Mouse (Mus musculus) cerebral cortex, adult 2 months (tissue): Measurements from ENCODE around the gene Spryd4.

Experiments
- WGBS: fragments of 180-500 bp; shearing (Covaris S2); methylation state at CpG from one replicate; pipeline ENCODE4 v1.1.7; 2018; 5-methylcytosine and 5-hydroxymethylcytosine counted together

Gene Spryd4

GRCm38 (mm10) chr10:128225538-128225937, 13.9 kb upstream of the Spryd4 start, which contains the start of gene Mip:
Gene Mip (plus strand): TSS chr10:128225838.
- WGBS = 43% methylated on average over 4 of the region's 4 CpGs

GRCm38 (mm10) chr10:128225064-128225463, 13.5 kb upstream of the Spryd4 start:
- 49% methylated on average over 5 of the region's 5 CpGs for WGBS

GRCm38 (mm10) chr10:128221533-128222286, 10.1 kb upstream of the Spryd4 start:
- 68% methylated on average over 16 of the region's 16 CpGs for WGBS

GRCm38 (mm10) chr10:128218387-128219117, 6.9 kb upstream of the Spryd4 start:
- 96% methylated on average over 18 of the region's 18 CpGs for WGBS

- WGBS = 85% methylated on average over 5 of the region's 5 CpGs
Measured at GRCm38 (mm10) chr10:128214981-128215380, 3.4 kb upstream of the Spryd4 start.

- 93% methylated on average over 4 of the region's 4 CpGs for WGBS
Measured at GRCm38 (mm10) chr10:128214112-128214511, 2.5 kb upstream of the Spryd4 start.

- WGBS = 2% methylated on average over 18 of the region's 18 CpGs
Measured at GRCm38 (mm10) chr10:128212871-128213323, 1.3 kb upstream of the Spryd4 start.

- 41% methylated on average over 6 of the region's 6 CpGs for WGBS
Measured at GRCm38 (mm10) chr10:128212148-128212547, 541 bp upstream of the Spryd4 start.

- 12% methylated on average over 14 of the region's 14 CpGs for WGBS
Measured at GRCm38 (mm10) chr10:128210954-128211353, 653 bp downstream of the Spryd4 start.

- WGBS = 77% methylated on average over 2 of the region's 2 CpGs
Measured at GRCm38 (mm10) chr10:128210131-128210530, 1.5 kb downstream of the Spryd4 start.

- 81% methylated on average over 11 of the region's 11 CpGs for WGBS
Measured at GRCm38 (mm10) chr10:128209311-128210009, 2.1 kb downstream of the Spryd4 start.

- WGBS = 82% methylated on average over 10 of the region's 10 CpGs
Measured at GRCm38 (mm10) chr10:128208326-128208725, 3.3 kb downstream of the Spryd4 start.

GRCm38 (mm10) chr10:128204941-128205340, 6.7 kb downstream of the Spryd4 start:
- 93% methylated on average over 15 of the region's 15 CpGs for WGBS

GRCm38 (mm10) chr10:128201856-128202255, 9.8 kb downstream of the Spryd4 start:
- WGBS = 89% methylated on average over 6 of the region's 6 CpGs

- WGBS = 2% methylated on average over 71 of the region's 79 CpGs
Measured at GRCm38 (mm10) chr10:128194551-128195461, 16.8 kb downstream of the Spryd4 start.

GRCm38 (mm10) chr10:128194024-128194550, 17.5 kb downstream of the Spryd4 start, which contains the start of gene Gls2:
Gene Gls2 (plus strand): TSS chr10:128194457.
- under 1% methylated on average over 46 of the region's 46 CpGs for WGBS

- 95% methylated on average over 6 of the region's 6 CpGs for WGBS
Measured at GRCm38 (mm10) chr10:128193113-128193512, 18.5 kb downstream of the Spryd4 start.

GRCm38 (mm10) chr10:128192030-128192766, 19.4 kb downstream of the Spryd4 start:
- WGBS = 91% methylated on average over 3 of the region's 3 CpGs

- 89% methylated on average over 2 of the region's 2 CpGs for WGBS
Measured at GRCm38 (mm10) chr10:128191472-128191871, 20.1 kb downstream of the Spryd4 start.

GRCm38 (mm10) chr10:128188242-128188877, 23.2 kb downstream of the Spryd4 start:
- 52% methylated on average over 2 of the region's 2 CpGs for WGBS
